8 mouse cellular contexts compared by ENCODE assay signal in genomic region chr4:40969781-40970591, GRCm38 (mm10). TPM values are rescaled to one million over a fixed set of nuclear protein-coding genes. Genes with fewer than 3 reads are reported as not detected.
DNase-seq lines count a peak whose midpoint lies in the region; ATAC-seq and TF ChIP-seq lines count a peak whose summit lies in the region.

No protein-coding gene starts in this region.

- H3K9me3 ChIP-seq in MEL (replicated peaks; ENCODE audit: insufficient read depth, low read length) = no peaks in the 10 kb centered on the region
- no peaks in the 10 kb centered on the region for H3K9me3 ChIP-seq in forebrain, embryonic 16.5 days (ENCODE audit: control insufficient read depth, low read length)

- peak overlapping the region; percentile 73 for H3K4me2 ChIP-seq in forebrain, embryonic 16.5 days (ENCODE audit: low read length)

- H3K27me3 ChIP-seq in MEL (ENCODE audit: control insufficient read depth in 1 of 2, insufficient read depth in 2 of 2, low read length in 2 of 2) = no peaks in the 10 kb centered on the region
- no peaks in the 10 kb centered on the region for H3K27me3 ChIP-seq in forebrain, embryonic 16.5 days (replicated peaks; ENCODE audit: control insufficient read depth, insufficient read depth, low read length)

- no peak for TF ChIP-seq EP300 in MEL (IDR thresholded peaks at IDR 0.05; ENCODE audit: low read depth in 1 of 2, low read length in 2 of 2)

- WGBS in forebrain, embryonic 16.5 days = 16% methylated on average over 9 of the region's 13 CpGs

- H3K27ac ChIP-seq in MEL (ENCODE audit: control insufficient read depth, low read depth, low read length) = peak overlapping the region; percentile 69
- H3K27ac ChIP-seq in forebrain, embryonic 16.5 days (ENCODE audit: low read length) = peak overlapping the region; percentile 89

- H3K9ac ChIP-seq in MEL (ENCODE audit: control insufficient read depth, low read depth, low read length, poor library complexity, severe bottlenecking) = peak overlapping the region; percentile 91
- peak overlapping the region; percentile 92 for H3K9ac ChIP-seq in forebrain, embryonic 16.5 days (replicated peaks; ENCODE audit: low read depth, low read length)

- peaks cover 0 to 24% of the 10 kb centered on the region in 2 experiments; a peak in 3 of 4 replicates for H3K4me1 ChIP-seq in MEL (ENCODE audit: control insufficient read depth in 1 of 2, insufficient read depth in 2 of 2, low read length in 2 of 2)
- peaks cover 15% of the 10 kb centered on the region for H3K4me1 ChIP-seq in forebrain, embryonic 16.5 days (replicated peaks; ENCODE audit: control insufficient read depth, insufficient read depth, low read length)

- DNase-seq in cerebellum, adult 11-12 months = peak; percentile 43
- DNase-seq in MEL (ENCODE audit: low read depth, low spot score) = peak; percentile 34
- DNase-seq in kidney, postnatal 25 days = peak; percentile 7 to 50
- peak; percentile 31 for DNase-seq in naive thymus-derived CD4-positive, alpha-beta T cell, adult 2 months (ENCODE audit: low read depth)
- DNase-seq in embryo, embryonic 9.5 days (ENCODE audit: extremely low spot score) = no peak
- DNase-seq in spleen, postnatal 36 days (ENCODE audit: low spot score in 2 of 2) = no peak

- no peak for TF ChIP-seq RAD21 in MEL (IDR thresholded peaks at IDR 0.05; ENCODE audit: low read depth, low read length)

- H3K79me2 ChIP-seq in MEL (ENCODE audit: control insufficient read depth, insufficient read depth, low read length, poor library complexity) = peaks cover 39% of the 10 kb centered on the region

- peaks cover 7 to 23% of the 10 kb centered on the region in 2 experiments; a peak in 3 of 4 replicates for H3K36me3 ChIP-seq in MEL (ENCODE audit: control insufficient read depth in 1 of 2, insufficient read depth in 2 of 2, low read length in 2 of 2)
- peaks cover 8% of the 10 kb centered on the region for H3K36me3 ChIP-seq in forebrain, embryonic 16.5 days (ENCODE audit: control insufficient read depth, insufficient read depth)

- no peak for ATAC-seq in cerebellum, adult (ENCODE audit: insufficient number of reproducible peaks, low FRiP score, low TSS enrichment)
- ATAC-seq in forebrain, embryonic 16.5 days = peak; percentile 38

- no peak for TF ChIP-seq CTCF in MEL (IDR thresholded peaks at IDR 0.05 in 2 of 3, conservative IDR thresholded peaks at IDR 0.05 in 1 of 3; ENCODE audit: control insufficient read depth in 1 of 3, insufficient read depth in 1 of 3, low read depth in 2 of 3, low read length in 3 of 3, poor library complexity in 1 of 3, severe bottlenecking in 1 of 3)

- H3K4me3 ChIP-seq in MEL (ENCODE audit: control insufficient read depth in 1 of 2, insufficient read depth in 1 of 2, low read depth in 2 of 2, low read length in 2 of 2) = peak overlapping the region; percentile 90 to 94
- peak overlapping the region; percentile 97 for H3K4me3 ChIP-seq in forebrain, embryonic 16.5 days (replicated peaks; ENCODE audit: low read length)

- no peak for TF ChIP-seq POLR2A in MEL (IDR thresholded peaks at IDR 0.05; ENCODE audit: control insufficient read depth in 1 of 2, insufficient read depth in 1 of 2, low read depth in 1 of 2, low read length in 2 of 2, poor library complexity in 1 of 2)

TF ChIP-seq in MEL, 35 proteins besides CTCF, POLR2A, EP300 and RAD21:
- no peak for TF ChIP-seq SIN3A (IDR thresholded peaks at IDR 0.05; ENCODE audit: low read length)
- TF ChIP-seq CHD1 (IDR thresholded peaks at IDR 0.05; ENCODE audit: low read depth, low read length) = peak; percentile 45; the same call in 1 of the 2 replicates
- no peak for TF ChIP-seq SMC3 (IDR thresholded peaks at IDR 0.05; ENCODE audit: low read depth, low read length)
- TF ChIP-seq MAFK (IDR thresholded peaks at IDR 0.05; ENCODE audit: borderline replicate concordance, low read depth, low read length) = no peak
- TF ChIP-seq ZNF384 (IDR thresholded peaks at IDR 0.05; ENCODE audit: low read depth, low read length) = 0 out of 2 replicates have a peak, but pooled peaks have one; percentile 16
- TF ChIP-seq MYC (IDR thresholded peaks at IDR 0.05; ENCODE audit: low read depth, low read length) = no peak

RNA-seq across cellular contexts. Expression of gene Nfx1, which starts 0.7 kb away (rescaled TPM):
- total RNA-seq in MEL (2012; rRNA removed) = 54.9 and 56.6 TPM in 2 replicates
- polyA plus RNA-seq in MEL (2012; ENCODE audit: insufficient read depth in 1 of 2, insufficient read length in 2 of 2, low read depth in 1 of 2, low replicate concordance in 2 of 2, missing spikeins in 1 of 2) = 10 to 100 TPM in 1 of 2 experiments, not detected in 1; 72.6 TPM
- 133 and 141 TPM in 2 replicates for polyA plus RNA-seq in forebrain, embryonic 16.5 days (2015; fragmentation: Nextera tagmentation; extraction: Ambion mirVana)

RNA-seq across cellular contexts. Expression of gene Chmp5, which starts 21.8 kb away (rescaled TPM):
- 38.5 and 39.1 TPM in 2 replicates for total RNA-seq in MEL (2012; rRNA removed)
- polyA plus RNA-seq in MEL (2012; ENCODE audit: insufficient read depth in 1 of 2, insufficient read length in 2 of 2, low read depth in 1 of 2, low replicate concordance in 2 of 2, missing spikeins in 1 of 2) = 10 to 100 TPM in 1 of 2 experiments, not detected in 1; 34.7 TPM
- 167 and 183 TPM in 2 replicates for polyA plus RNA-seq in forebrain, embryonic 16.5 days (2015; fragmentation: Nextera tagmentation; extraction: Ambion mirVana)

RNA-seq across cellular contexts. Expression of gene Bag1, which starts 21.9 kb away (rescaled TPM):
- total RNA-seq in MEL (2012; rRNA removed) = 175 and 194 TPM in 2 replicates
- 100 to 1,000 TPM in 1 of 2 experiments, not detected in 1; 235 TPM for polyA plus RNA-seq in MEL (2012; ENCODE audit: insufficient read depth in 1 of 2, insufficient read length in 2 of 2, low read depth in 1 of 2, low replicate concordance in 2 of 2, missing spikeins in 1 of 2)
- polyA plus RNA-seq in forebrain, embryonic 16.5 days (2015; fragmentation: Nextera tagmentation; extraction: Ambion mirVana) = 180 and 214 TPM in 2 replicates

RNA-seq across cellular contexts. Expression of gene Spink4, which starts 50.1 kb away (rescaled TPM):
- 1.4 TPM in 1 of 2 replicates, not detected in the other for total RNA-seq in MEL (2012; rRNA removed)
- under 1 TPM in 1 of 2 experiments, not detected in 1; 0.19 TPM for polyA plus RNA-seq in MEL (2012; ENCODE audit: insufficient read depth in 1 of 2, insufficient read length in 2 of 2, low read depth in 1 of 2, low replicate concordance in 2 of 2, missing spikeins in 1 of 2)
- not detected in 2 replicates for polyA plus RNA-seq in forebrain, embryonic 16.5 days (2015; fragmentation: Nextera tagmentation; extraction: Ambion mirVana)

Comparison
In these comparisons a context has a peak if more than half of its experiments do, and no peak if none do; other contexts are left out.
1. DNase-seq: peak in cerebellum, adult 11-12 months (single experiment), MEL (single experiment), kidney, postnatal 25 days (2 of 2) and naive thymus-derived CD4-positive, alpha-beta T cell, adult 2 months (single experiment); none in embryo, embryonic 9.5 days (single experiment) and spleen, postnatal 36 days (0 of 2).